16 mouse cellular contexts compared by ENCODE assay signal in the genomic region with DNA sequence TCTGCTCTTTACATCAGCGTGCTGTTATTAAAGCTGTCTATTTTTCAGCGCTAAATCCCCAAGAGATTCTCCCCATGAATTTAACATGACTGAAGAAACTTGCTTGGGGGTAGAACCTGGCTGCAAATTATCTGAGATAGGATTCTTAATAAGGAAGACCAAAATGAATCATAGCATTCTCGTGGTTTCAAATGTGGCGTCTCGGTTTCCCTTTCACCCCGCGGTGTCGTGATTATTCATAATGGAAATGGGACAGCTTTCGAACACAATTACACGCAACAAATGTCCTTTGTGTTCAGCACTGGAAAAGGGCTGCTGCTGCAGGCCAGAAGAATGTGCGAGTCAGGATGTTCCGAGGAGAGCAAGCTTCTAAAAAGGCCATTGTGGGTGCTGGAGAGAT. TPM values are rescaled to one million over a fixed set of nuclear protein-coding genes. Genes with fewer than 3 reads are reported as not detected.
DNase-seq lines count a peak whose midpoint lies in the region; ATAC-seq and TF ChIP-seq lines count a peak whose summit lies in the region.
"Had no signal": no experiment of that assay in that cellular context is flagged by ENCODE, and none has a peak within 500 bp of the region (broad histone marks: within the 10 kb centered on the region; RNA-seq: fewer than 3 reads in every experiment).

No protein-coding gene starts in this region.

- ATAC-seq in neural tube, embryonic 11.5 days (ENCODE audit: insufficient read depth, low FRiP score, low TSS enrichment), result no peak
- no peak for ATAC-seq in embryonic facial prominence, embryonic 14.5 days (ENCODE audit: low read depth)
- no peak for ATAC-seq in stomach, postnatal 0 days (ENCODE audit: low FRiP score, low TSS enrichment)

- H3K27me3 ChIP-seq in neural tube, embryonic 11.5 days (ENCODE audit: control insufficient read depth, insufficient read depth, low read length), result no peaks in the 10 kb centered on the region
- H3K27me3 ChIP-seq in embryonic facial prominence, embryonic 14.5 days (replicated peaks; ENCODE audit: control insufficient read depth, insufficient read depth, low read length), result no peaks in the 10 kb centered on the region
- no peaks in the 10 kb centered on the region for H3K27me3 ChIP-seq in stomach, postnatal 0 days (ENCODE audit: control insufficient read depth, insufficient read depth, low read length)
- H3K27me3 ChIP-seq: limb, embryonic 13.5 days had no signal

- H3K9me3 ChIP-seq in neural tube, embryonic 11.5 days (ENCODE audit: control insufficient read depth, low read length), result no peaks in the 10 kb centered on the region
- H3K9me3 ChIP-seq in embryonic facial prominence, embryonic 14.5 days (ENCODE audit: control insufficient read depth, low read length), result no peaks in the 10 kb centered on the region
- no peaks in the 10 kb centered on the region for H3K9me3 ChIP-seq in stomach, postnatal 0 days (ENCODE audit: control insufficient read depth, low read length)
- H3K9me3 ChIP-seq: limb, embryonic 13.5 days had no signal

- peaks cover 5% of the 10 kb centered on the region for H3K4me1 ChIP-seq in neural tube, embryonic 11.5 days (ENCODE audit: control insufficient read depth, insufficient read depth, low read length)
- H3K4me1 ChIP-seq in embryonic facial prominence, embryonic 14.5 days (ENCODE audit: control insufficient read depth, insufficient read depth, low read length), result peaks cover 25% of the 10 kb centered on the region
- H3K4me1 ChIP-seq in stomach, postnatal 0 days (replicated peaks; ENCODE audit: control insufficient read depth, insufficient read depth), result no peaks in the 10 kb centered on the region

- H3K27ac ChIP-seq in neural tube, embryonic 11.5 days (ENCODE audit: low read depth, low read length), result no peak overlapping the region
- 0 out of 2 replicates have a peak overlapping the region, but pooled peaks have one; percentile 0 for H3K27ac ChIP-seq in embryonic facial prominence, embryonic 14.5 days (replicated peaks; ENCODE audit: low read depth, low read length)
- H3K27ac ChIP-seq in stomach, postnatal 0 days (replicated peaks), result no peak overlapping the region
- H3K27ac ChIP-seq: limb, embryonic 13.5 days had no signal

- no peak overlapping the region for H3K9ac ChIP-seq in neural tube, embryonic 11.5 days (ENCODE audit: low read length)
- no peak overlapping the region for H3K9ac ChIP-seq in embryonic facial prominence, embryonic 14.5 days (ENCODE audit: low read depth, low read length)
- no peak overlapping the region for H3K9ac ChIP-seq in stomach, postnatal 0 days (ENCODE audit: low read length)
- H3K9ac ChIP-seq: limb, embryonic 13.5 days had no signal

- no peak for TF ChIP-seq CTCF in stomach, postnatal 0 days (IDR thresholded peaks at IDR 0.05; ENCODE audit: low read depth)

- no peak for TF ChIP-seq EP300 in stomach, postnatal 0 days (optimal IDR thresholded peaks at IDR 0.05)

- no peaks in the 10 kb centered on the region for H3K36me3 ChIP-seq in neural tube, embryonic 11.5 days (ENCODE audit: control insufficient read depth, insufficient read depth, low read length)
- no peaks in the 10 kb centered on the region for H3K36me3 ChIP-seq in embryonic facial prominence, embryonic 14.5 days (ENCODE audit: control insufficient read depth, insufficient read depth, low read length)
- H3K36me3 ChIP-seq in stomach, postnatal 0 days (ENCODE audit: control insufficient read depth, insufficient read depth, low read length), result no peaks in the 10 kb centered on the region
- H3K36me3 ChIP-seq: limb, embryonic 13.5 days had no signal

- 54% methylated on average over 12 of the region's 12 CpGs for WGBS in neural tube, embryonic 11.5 days
- 30% methylated on average over 12 of the region's 12 CpGs for WGBS in embryonic facial prominence, embryonic 14.5 days
- WGBS in stomach, postnatal 0 days, result 83% methylated on average over 12 of the region's 12 CpGs

- no peak overlapping the region for H3K4me3 ChIP-seq in neural tube, embryonic 11.5 days (ENCODE audit: low read depth, low read length)
- no peak overlapping the region for H3K4me3 ChIP-seq in embryonic facial prominence, embryonic 14.5 days (ENCODE audit: low read depth, low read length)
- H3K4me3 ChIP-seq in stomach, postnatal 0 days (ENCODE audit: low read depth, low read length), result no peak overlapping the region
- H3K4me3 ChIP-seq: limb, embryonic 13.5 days had no signal

- no peak overlapping the region for H3K4me2 ChIP-seq in neural tube, embryonic 11.5 days (ENCODE audit: low read depth)
- 0 out of 2 replicates have a peak overlapping the region, but pooled peaks have one; percentile 13 for H3K4me2 ChIP-seq in embryonic facial prominence, embryonic 14.5 days (ENCODE audit: low read depth, low read length)
- H3K4me2 ChIP-seq in stomach, postnatal 0 days (replicated peaks; ENCODE audit: low read depth), result no peak overlapping the region
- H3K4me2 ChIP-seq: limb, embryonic 13.5 days had no signal

- peak; percentile 40 for DNase-seq in neural tube, embryonic 11.5 days (ENCODE audit: low spot score)
- no peak for DNase-seq in neural tube, embryonic 10.5 days (ENCODE audit: extremely low spot score, low spot score)
- peak; percentile 58 for DNase-seq in embryonic facial prominence, embryonic 14.5 days (ENCODE audit: low spot score)
- DNase-seq in mesoderm, embryonic 11.5 days (ENCODE audit: low read depth, low spot score), result peak; percentile 44
- no peak for DNase-seq in right cerebral cortex, adult 18-20 months
- no peak for DNase-seq in stomach, postnatal 0 days (ENCODE audit: low spot score)
- no peak for DNase-seq in urinary bladder, postnatal 14 days (ENCODE audit: low spot score)
- DNase-seq: adrenal gland, postnatal 36 days; cerebellum, adult 2 months; heart, postnatal 10 days; kidney, adult 11 months; kidney, postnatal 4 days; lung, adult 18-20 months; right cerebral cortex, postnatal 14 days; thymus, adult 2 months had no signal

RNA-seq across cellular contexts. Expression of a gene that starts 29.4 kb away (rescaled TPM):
- polyA plus RNA-seq in neural tube, embryonic 11.5 days (2014; fragmentation: Nextera tagmentation; extraction: Ambion mirVana), result 5.1 and 5.5 TPM in 2 replicates
- 10.4 and 11.2 TPM in 2 replicates for polyA plus RNA-seq in embryonic facial prominence, embryonic 14.5 days (2014; fragmentation: Nextera tagmentation; extraction: Ambion mirVana)
- polyA plus RNA-seq in stomach, postnatal 0 days (2015; fragmentation: Nextera tagmentation; extraction: Ambion mirVana), result 5.1 and 7.5 TPM in 2 replicates

Comparison
In these comparisons a context has a peak if more than half of its experiments do, and no peak if none do; other contexts are left out.
1. DNase-seq: peak in neural tube, embryonic 11.5 days (single experiment), embryonic facial prominence, embryonic 14.5 days (single experiment) and mesoderm, embryonic 11.5 days (single experiment); none in neural tube, embryonic 10.5 days (single experiment), right cerebral cortex, adult 18-20 months (single experiment), stomach, postnatal 0 days (single experiment) and urinary bladder, postnatal 14 days (single experiment).